Mouse (Mus musculus): ENCODE data around the gene 2310034G01Rik.

DNA sequence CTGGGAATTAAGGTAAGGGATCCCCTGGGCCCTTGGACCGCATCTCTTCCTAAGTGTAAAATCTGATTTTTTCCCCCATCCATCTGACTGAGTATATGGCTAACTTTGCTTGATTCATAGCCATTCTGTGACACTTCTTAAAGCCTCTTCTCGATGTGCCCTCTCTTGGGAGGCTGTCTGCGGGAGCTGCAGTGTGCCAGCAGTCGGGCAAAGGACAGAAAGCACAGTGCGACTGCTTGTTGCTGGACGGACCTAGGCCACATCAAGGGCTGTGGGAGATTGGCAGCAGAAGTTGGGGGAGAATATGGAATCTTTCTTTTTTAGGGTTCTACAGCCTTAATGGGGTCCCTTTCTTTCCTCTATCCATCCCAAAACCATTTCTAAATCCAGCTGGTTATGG is 49.3 kb upstream of the 2310034G01Rik start:
- TF ChIP-seq CTCF (IDR thresholded peaks at IDR 0.05; ENCODE audit: extremely low read depth, insufficient read length, insufficient replicate concordance, low read depth, low read length) (no peak), POLR2A (IDR thresholded peaks at IDR 0.05; ENCODE audit: low read depth, low read length) (no peak)
